Mouse (Mus musculus): ENCODE measurements around the gene Iqsec1. TPM values are rescaled to one million over a fixed set of nuclear protein-coding genes. Genes with fewer than 3 reads are reported as not detected.
A peak's percentile ranks its signal among the peaks of the same experiment; 100 is the strongest.

Iqsec1 gene
- total RNA-seq, 2 experiments from 2014 or later: 343 TPM

DNA sequence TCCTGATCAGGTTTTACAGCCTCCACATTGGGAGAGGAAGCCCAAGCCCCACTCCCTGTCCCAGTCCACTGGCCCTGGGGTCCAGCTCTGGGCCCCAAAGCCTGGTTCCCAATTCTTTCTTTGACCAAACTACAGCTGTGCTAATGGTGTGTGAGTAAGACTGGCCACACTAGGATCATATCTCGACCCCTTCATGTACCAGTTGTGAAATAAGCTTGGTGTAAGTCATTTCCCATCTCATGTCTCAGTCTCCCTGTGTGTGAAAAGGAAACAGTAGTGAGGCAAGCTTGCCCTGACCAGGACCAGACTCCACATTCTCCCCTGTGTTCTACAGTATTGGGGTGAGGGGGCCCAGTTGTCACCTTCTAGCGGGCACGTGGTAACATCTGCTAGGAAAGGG lies 200.9 kb downstream of the Iqsec1 start:
- no peak for DNase-seq (ENCODE audit: low spot score in 2 of 2)

DNA sequence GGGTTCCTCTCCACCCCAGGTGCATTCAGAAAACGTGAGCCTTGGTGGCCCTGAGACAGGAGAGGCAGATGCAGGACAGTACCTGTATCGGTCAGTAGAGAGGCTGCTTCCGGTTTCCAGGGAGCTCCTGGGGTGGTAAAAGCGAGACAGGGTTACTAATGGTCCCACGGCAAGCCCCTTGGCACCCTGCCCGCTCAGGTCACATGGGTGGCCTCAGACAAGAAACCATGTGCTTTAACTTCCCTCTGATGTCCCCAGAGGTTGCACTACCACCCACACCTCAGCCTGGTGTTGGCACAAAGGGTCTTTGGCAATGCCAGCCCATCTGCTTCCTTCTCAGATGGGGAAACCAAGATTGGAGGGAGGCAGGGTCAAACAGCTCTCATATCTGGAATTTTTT lies 201.4 kb downstream of the Iqsec1 start:
- DNase-seq (ENCODE audit: low spot score in 2 of 2): no peak

DNA sequence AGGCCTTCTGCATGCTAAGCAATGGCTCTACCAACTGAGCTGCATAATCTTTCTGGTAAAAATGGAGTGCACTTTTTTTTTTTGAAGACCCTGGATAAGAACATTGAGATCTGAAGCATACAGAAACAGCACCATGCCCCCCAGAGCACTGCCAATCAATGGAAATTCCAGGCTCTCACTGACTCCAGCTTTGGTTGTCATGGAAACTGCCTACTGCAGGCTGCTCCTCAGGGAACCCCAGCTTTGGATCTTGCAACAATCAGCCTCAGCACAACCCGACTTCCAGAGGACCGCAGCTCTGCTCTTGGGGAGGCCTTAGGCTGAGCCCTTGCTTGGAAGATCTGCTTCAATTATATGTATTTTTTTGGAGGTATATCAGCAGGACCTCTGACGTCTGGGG lies 201.9 kb downstream of the Iqsec1 start:
- no peak for DNase-seq (ENCODE audit: low spot score in 2 of 2)

DNA sequence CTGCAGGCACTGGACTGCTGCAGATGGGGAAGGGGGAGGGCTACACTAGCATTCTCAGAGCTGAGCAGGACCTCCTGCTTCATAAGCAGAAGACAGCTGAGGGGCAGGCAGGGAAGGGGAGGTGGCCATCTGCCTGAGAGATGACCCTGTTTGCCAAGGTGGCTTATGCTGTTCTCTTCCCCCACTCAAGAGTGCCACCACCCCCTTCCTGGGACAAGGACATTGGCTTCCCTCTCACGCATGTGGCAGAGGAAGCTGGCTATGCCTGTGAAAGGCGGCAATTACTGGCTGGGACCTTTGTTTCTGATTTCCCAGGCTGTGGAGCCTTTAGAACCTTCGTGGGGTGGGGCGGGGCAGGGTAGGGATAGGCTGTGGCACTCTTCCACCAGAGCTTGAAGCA lies 204.5 kb downstream of the Iqsec1 start:
- no peak for DNase-seq (ENCODE audit: low spot score in 2 of 2)

DNA sequence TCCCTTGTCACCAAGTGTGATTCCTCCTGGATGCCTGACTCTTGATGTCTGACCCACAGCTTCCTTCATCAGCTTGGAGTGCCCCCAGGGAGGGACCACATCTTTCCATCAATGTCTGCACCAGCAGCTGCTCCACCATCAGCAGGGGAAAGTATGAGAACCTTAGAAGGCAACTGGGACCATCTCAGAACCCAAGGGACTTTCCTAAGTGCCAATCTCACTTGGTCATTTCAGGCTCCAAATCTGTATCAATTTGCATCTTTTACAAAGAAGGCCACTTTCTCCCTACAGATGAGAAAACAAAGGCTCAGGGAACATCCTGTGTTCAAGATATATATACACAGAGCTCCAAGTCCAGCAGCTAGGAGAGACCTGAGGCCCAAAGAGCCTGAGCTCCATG lies 205.3 kb downstream of the Iqsec1 start:
- DNase-seq (ENCODE audit: low spot score in 2 of 2): no peak

DNA sequence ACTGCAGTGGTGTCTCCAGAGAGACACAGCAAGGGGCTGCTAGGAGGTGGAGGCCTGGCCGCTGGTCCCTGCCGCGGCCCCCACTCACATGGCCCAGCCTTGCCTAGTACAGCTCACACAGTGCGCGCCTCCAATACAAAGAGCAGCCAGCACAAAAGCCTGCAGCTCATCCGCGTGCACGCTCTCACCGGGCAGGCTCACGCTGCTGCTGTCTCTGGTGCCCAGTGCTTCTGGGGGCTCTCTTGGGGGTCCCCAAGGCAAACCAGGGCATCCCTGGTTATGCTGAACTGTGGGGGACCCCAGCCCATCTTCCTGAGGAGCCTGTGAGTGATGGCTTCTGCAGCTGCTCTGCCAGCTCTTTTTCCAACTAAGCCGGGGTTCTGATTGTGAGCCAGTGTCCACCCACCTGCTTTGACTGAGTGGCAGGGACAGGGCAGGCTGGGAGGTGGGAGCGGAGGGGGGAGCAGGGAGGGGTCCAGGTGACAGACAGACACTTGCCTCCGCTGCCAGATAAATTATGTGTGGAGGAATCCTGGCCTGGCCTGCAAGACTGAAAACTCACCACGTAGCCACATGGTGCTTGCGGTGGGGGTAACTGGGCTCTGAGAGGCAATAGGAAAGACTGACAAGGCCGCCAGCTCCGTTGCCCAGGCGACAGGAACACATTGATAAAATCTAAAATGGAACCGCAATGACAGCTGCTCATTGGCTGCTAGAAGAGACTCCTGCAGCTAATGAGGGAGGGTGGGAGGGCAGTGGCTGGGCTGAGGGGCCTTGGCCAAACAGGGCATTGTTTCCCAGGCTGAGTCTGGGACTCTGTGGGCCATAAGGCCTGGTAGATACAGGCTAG lies 206.3 kb downstream of the Iqsec1 start:
- DNase-seq (ENCODE audit: low spot score in 2 of 2): peak; percentile 43 to 58

DNA sequence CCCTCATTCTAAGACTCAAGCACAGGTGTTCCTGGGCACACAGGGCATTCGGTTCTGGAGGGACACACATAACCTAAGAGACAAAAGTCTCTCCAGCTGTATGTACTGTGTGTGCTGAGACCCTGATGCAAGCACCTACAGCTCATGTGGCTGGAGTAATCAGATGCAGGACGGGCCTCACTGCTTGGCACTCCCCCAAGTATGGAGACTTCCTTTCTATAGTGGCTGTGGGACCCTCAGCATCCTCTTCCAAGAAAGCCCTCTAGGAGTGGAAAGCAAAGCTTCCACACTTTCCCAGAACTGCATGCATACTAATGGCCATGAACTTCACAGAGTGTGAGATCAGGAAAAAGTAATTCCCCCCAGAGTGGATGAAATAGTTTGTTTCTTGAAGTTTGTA lies 208.0 kb downstream of the Iqsec1 start:
- no peak for DNase-seq (ENCODE audit: low spot score in 2 of 2)

DNA sequence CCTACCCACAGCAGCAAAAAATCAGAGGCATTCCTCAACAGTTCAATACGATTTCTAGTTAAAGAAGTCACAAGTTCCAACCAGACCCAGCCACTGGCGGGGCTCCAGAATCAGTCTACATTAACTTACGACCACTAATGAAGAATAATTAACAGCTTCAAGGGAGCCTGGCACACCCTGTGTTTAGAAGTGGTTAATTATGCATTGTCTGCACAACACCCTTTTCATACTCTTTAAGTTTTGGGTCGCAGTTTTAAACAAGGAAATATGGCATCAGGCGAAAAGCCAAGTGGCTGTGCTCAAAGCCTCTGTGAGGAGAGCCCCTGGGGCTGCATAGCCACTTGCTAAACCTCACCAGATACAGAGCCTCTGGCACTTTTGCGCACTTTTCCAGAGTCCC lies 209.6 kb downstream of the Iqsec1 start:
- no peak for DNase-seq (ENCODE audit: low spot score in 2 of 2)

DNA sequence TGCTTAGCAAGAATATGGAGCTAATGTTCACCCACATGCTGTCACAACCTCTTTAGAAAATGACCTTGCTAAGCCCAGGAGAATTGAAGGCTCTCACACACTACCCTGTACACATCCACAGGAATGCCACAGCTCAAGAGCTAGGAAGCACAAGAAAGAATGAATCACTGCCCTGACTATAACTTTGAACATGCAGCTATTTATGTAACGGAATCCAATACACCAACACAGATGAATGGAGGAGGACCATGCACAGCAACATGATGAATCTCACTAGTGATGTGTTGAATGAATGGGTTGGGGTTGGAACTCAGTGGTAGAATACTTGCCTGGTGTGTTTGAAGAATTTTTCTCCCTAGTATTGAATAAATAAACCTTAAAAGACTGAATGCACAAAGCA lies 211.2 kb downstream of the Iqsec1 start:
- DNase-seq (ENCODE audit: low spot score in 2 of 2): no peak

DNA sequence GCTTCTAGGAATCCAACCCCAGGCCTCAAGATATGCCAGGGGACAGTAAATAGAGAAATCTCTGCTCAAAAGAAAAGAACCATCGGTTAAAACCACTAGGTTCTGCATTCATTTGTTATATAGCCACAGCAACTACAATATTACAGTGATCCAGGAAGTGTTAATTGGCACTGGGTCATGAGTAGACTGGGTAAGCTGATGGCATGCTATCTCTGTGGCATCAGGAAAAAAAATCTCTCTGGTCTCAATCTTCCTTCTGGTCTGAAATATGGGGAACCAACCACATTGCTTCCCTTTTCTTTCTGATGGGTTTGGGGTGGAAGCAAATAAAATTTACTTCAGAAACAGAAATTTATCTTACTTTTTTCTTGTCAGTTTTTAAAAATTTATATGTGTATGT lies 212.9 kb downstream of the Iqsec1 start:
- DNase-seq (ENCODE audit: low spot score in 2 of 2): no peak

DNA sequence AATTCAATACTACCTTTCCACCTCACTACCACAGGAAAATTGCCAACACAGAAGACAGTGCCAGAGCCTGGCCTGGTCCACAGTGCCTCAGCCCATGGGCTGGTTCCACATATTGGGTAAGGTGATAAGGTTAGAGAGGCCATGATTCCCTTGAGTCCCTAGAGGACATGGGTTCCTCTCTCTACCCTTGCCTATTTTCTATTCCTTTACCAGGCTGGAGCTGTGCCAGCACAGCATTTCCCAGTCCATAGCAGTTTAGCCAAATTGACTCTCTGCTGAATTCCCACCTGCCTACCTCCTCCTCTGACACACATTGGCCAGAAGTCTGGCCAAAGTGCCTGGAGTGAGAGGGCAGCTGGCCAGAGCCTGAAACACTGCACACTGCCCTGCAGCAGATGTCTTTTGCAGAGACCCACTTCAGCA lies 214.7 kb downstream of the Iqsec1 start:
- DNase-seq (ENCODE audit: low spot score in 2 of 2): no peak

DNA sequence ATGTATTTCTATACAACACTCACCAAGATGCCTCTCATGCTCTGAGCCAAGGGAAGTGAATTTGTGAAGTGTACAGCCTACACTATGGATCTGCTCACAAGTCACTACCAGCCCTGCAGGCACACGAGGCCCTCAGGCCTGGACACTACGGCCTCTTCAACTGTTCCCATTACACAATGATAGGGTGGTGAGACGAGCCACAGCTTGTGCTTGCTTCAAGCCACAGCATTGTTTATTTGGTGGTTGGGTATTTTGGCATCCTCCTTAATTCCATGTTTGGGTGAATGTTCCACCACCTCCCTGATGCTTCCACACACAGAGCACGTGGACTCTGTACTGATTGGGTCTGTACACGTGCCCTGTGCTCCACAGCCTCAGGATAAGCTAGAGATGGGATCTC lies 216.4 kb downstream of the Iqsec1 start:
- no peak for DNase-seq (ENCODE audit: low spot score in 2 of 2)

DNA sequence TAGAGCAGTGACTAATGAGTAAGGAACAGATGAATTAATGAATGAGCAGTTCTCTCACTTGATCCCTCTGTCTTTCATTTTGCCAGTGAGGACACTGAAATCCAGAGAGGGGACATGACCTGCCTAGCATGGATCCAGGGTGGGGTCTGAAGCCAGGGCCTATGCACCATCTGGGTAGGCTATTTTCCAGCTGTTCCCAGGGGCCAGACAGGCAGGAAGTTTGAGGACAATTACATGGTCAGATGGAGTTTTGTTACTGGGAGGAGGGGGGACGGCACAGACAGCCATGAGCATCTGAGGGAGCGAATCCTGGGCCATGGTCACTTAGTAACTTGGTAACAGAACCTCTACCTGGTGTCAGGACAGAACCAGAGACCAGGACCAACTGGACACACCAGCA lies 220.0 kb downstream of the Iqsec1 start:
- DNase-seq (ENCODE audit: low spot score in 2 of 2): no peak

DNA sequence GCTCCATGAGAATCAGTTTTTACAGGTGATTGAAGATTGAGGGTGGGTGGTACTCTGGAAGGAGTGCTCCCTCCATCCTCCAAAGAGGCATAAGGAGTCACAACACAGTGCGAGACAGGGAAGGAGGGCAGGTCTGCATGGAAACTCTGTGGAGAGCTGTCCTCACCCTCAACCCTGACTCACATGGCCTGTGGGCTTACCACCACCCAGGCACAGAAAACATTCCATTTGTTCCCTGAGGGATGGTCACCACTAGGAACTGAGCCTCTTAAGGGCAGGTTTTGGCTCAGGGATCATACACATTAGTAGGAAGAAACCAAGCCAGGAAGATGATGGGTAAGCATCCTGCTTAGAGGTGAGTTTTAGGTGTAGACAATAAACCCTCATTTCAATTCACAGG lies 220.6 kb downstream of the Iqsec1 start:
- DNase-seq (ENCODE audit: low spot score in 2 of 2): no peak

DNA sequence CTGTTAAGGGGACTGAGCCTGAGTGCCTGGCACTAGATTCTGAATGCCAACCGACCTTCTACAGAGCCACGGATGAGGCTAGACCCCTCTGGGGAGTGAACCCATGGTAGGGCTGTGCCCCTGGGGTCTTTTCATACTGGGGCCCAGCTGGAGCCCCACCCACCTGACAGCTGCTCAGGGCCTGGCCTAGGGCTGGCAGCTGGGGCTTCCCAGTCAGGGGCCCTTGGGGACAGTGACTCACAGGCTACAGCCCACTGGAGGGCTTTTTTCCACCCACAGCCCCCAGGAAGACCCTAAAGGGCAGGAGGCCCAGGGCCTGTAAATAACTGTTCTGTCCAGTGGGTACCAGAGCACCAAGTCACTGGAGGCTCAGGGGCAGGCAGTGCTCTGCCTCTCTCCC lies 223.7 kb downstream of the Iqsec1 start:
- DNase-seq (ENCODE audit: low spot score in 2 of 2): no peak

DNA sequence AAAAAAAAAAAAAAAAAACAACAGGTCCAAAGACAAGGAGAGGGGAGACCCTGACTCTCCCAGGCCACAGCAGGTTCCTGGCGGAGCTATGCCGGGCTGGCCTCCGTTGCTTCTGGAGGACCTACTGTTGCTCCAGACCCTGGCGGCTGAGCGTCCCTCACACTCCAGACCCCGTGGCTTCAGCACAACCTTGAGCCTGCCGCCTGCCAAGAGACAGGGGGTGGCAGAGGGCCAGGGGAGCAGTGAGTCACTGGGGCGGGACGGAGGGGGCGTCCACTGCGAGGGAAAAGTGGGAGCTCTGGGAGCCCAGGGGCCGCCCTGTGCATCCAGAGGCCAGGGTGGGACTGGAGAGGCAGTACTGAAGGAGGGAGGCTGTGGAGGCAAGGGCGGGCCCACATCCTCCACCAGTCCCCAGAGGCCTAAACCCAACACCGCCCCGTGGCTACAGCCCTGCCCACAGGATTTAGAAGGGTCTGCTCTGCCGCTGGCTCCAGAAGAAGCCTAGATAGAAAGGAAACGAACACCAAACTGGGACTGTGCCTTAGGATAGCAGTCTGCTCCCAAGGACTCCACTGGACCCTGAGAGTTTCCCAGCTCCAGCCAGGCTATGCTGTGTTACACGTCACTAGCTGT lies 224.4 kb downstream of the Iqsec1 start:
- DNase-seq (ENCODE audit: low spot score in 2 of 2): peak; percentile 51 to 52

DNA sequence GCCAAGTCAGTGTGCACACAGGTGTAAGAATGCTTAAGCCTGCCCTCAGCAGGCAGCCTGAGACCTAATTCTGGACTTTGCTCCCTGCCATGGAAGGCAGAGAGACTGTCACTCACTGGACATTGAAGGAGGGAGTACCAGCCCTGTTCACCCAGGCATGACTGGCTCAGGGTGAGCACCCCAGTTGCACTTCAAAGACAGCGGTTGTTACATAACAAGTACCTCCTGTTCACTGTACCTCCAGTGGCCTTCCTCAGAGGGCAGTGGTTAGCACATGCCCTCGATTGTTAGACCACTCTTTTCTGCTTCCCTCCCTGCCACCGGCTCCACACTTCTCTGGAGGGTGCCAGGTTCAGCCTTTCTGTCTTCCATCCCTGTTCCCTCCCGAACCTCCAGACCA lies 225.2 kb downstream of the Iqsec1 start:
- no peak for DNase-seq (ENCODE audit: low spot score in 2 of 2)

DNA sequence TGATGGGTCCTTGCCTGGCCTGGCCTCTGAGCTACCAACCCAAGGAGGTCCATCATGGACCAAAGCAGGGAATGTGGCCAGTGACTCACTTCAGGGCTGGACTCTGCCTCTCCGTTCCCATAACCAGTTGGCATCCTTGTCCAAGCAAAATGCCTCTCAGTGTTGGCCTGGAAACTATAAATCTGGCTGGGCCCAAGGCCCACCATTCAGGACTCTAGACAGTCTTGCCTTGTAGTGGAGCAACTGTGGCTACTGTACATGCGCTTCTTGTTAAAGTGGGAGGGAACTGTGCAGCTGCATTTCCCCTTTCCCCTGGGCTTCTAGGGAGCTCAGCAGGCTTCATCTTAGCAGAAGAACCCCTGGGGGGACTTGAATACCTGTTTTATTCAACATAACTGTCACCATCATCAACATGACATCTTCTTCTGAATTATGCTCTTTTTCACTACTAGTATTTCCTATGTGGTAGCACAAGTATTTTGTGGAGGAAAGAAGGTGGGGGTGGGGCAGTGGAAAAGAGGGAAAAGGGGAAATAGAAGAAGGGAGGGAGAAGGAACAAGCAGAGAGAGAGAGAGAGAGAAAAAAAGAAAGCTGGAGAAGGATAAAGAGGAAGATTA lies 226.3 kb downstream of the Iqsec1 start:
- no peak for DNase-seq (ENCODE audit: low spot score in 2 of 2)

DNA sequence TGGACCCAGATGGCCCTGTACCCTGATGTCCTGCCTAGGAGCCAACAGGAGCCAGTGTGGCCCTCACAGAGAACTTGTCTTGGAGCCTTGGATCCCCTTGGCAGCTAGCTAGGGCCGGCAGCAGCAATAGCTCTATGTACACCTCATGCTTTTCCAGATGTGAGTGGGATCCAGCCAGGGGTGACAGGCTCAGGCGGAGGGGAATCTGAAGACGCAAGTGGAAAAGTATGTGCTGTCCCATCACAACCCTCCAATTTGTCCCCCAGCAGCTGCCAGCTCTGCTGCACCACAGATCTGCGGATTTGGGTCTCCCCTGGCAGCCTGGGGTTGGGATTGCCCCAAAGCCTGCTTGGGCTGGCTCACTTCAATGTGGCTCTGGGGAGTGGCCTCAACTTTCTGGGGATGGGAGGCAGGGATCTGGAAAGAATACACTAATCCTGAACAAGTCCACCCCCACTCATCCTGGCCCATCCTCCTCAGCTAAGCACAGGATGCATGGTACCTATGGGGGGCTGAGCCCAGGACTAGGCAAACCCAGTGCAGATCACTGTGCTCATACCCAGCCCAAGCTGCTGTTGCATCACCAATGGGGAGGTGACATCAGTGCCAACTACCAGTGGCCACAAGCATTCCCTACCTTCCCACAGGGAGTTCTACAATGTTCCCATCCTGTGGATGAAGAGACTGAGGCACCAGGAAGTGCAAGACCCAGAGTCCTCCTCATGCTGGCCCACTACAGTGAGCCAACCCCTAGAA lies 227.0 kb downstream of the Iqsec1 start:
- no peak for DNase-seq (ENCODE audit: low spot score in 2 of 2)

DNA sequence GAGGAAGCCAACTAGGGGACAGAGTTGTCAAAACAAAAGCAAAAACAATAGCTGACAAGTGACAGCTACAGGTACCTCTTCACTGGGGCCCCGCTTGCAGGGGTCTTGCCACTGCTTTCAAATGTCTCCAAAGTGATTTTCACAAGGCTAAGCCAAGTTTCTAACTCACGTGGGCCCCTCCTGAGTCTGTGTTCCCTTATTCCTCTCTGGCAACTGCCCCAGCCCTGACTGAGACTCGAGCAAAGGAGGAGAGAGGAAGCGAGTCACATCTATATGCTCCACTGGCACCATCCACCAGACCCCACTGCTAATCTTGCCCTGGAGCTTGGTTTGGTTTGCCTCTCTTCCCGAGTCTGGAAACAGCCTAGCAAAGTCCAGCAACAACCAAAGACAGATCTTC lies 227.6 kb downstream of the Iqsec1 start:
- DNase-seq (ENCODE audit: low spot score in 2 of 2): no peak

DNA sequence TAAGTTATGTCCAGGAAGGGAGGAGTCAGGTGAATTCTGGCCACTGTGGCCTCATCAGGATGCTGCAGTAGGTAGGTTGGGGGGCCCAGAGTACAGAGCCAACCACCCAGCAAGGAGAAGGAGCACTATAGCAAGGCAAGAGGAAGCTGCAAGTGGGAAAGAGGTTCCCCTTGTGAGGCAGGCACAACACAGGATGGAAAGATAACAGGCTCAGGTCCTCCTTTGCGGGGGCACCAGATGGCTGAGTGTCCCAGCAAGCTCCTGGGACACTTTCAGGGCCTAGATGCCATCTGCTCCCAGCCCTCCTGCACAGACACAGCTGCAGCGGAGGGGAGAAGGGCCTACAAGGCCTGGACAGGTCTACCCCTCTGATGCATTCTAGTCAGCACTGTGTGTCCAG lies 228.7 kb downstream of the Iqsec1 start:
- no peak for DNase-seq (ENCODE audit: low spot score in 2 of 2)

DNA sequence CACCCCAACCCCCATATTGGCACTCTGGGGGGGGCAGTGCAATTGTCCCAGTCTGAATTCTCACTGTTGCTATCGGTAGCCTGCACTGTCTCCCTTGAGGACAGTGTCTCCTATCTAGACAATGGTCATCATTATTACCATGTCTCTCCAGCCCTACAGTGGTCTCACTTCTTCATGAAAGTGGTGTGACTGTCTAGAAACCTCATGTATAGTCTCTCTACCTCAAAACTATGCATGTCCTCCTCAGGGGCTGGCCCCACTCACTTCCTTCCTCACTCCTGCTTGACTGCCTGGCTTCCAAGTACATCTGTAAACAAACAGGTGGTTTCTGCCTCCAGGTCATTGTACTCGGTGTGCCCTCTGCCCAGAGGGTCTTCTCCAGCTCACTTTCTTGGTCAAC lies 230.3 kb downstream of the Iqsec1 start:
- no peak for DNase-seq (ENCODE audit: low spot score in 2 of 2)

All from left cerebral cortex, adult 18-20 months (tissue).